Mouse (Mus musculus) macrophage (primary cell): ENCODE results near the gene Tmem125. TPM values are rescaled to one million over a fixed set of nuclear protein-coding genes. Genes with fewer than 3 reads are reported as not detected.
"Not testable (repeated sequence)": the region's sequence is repeated elsewhere in the genome, so short reads cannot be mapped to it uniquely, and the experiment has no call there.

Experiments
- H3K27ac ChIP-seq: fragments of 350-480 bp; formaldehyde crosslinking; 2 replicates; pipeline ENCODE4 v1.9.0; 2021
- H3K36me3 ChIP-seq: fragments of 350-480 bp; formaldehyde crosslinking; 2 replicates; pipeline ENCODE4 v1.9.0; 2021; ENCODE audit errors: inconsistent target
- H3K4me3 ChIP-seq: fragments of 350-480 bp; formaldehyde crosslinking; 2 replicates; pipeline ENCODE4 v1.9.0; 2021; ENCODE audit errors: inconsistent target
- H3K79me2 ChIP-seq: fragments of 350-480 bp; formaldehyde crosslinking; 2 replicates; pipeline ENCODE4 v1.9.0; 2021; ENCODE audit errors: inconsistent target
- WGBS: methylation state at CpG from one replicate; pipeline ENCODE4 v1.1.7; 2026; ENCODE audit warnings: inconsistent platforms; ENCODE audit not compliant: missing documents; 5-methylcytosine and 5-hydroxymethylcytosine counted together
- polyA plus RNA-seq: library from polyadenylated mRNA; stranded (reverse); fragments of 250-400 nt; gene quantifications from 3 replicates; pipeline ENCODE4 v1.2.4, GENCODE M21; 2018; ENCODE audit warnings: inconsistent platforms

The Tmem125 gene
- polyA plus RNA-seq, 1 experiment from 2014 or later, result not detected

GRCm38 (mm10) chr4:118548130-118548480 is 4.3 kb upstream of the Tmem125 start:
- 80% methylated on average over 10 of the region's 10 CpGs for WGBS
- not testable (repeated sequence) for H3K27ac ChIP-seq, H3K79me2 ChIP-seq, H3K36me3 ChIP-seq, H3K4me3 ChIP-seq

GRCm38 (mm10) chr4:118547424-118548129 is 3.7 kb upstream of the Tmem125 start:
- H3K27ac ChIP-seq, H3K4me3 ChIP-seq, H3K36me3 ChIP-seq, H3K79me2 ChIP-seq: not testable (repeated sequence)
- 84% methylated on average over 20 of the region's 23 CpGs for WGBS

GRCm38 (mm10) chr4:118544441-118545127 is 740 bp upstream of the Tmem125 start:
- H3K4me3 ChIP-seq, result no peak overlapping the region
- H3K36me3 ChIP-seq, result no peaks in the 10 kb centered on the region
- WGBS, result 92% methylated on average over 14 of the region's 14 CpGs
- H3K27ac ChIP-seq, result no peak overlapping the region
- H3K79me2 ChIP-seq, result no peaks in the 10 kb centered on the region

DNA sequence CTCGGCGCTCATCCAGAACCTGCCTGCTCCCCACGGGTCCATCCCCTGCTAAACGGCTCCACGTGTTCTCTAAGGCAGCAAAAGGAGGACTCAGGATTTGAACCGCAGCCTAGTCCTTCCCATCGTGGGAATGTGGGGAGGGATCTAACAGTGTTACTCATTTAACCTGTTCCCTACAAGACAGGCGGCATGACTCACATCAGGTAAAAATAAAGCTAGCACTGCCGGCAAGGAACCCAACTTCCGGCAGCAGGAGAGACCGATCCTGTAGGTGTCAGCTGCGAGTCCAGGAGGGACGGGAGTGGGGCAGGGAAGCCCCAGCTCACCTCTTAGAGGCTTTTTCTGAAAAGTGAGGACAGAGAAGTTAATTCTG is 700 bp downstream of the Tmem125 start:
- H3K4me3 ChIP-seq, result no peak overlapping the region
- H3K79me2 ChIP-seq, result no peaks in the 10 kb centered on the region
- H3K27ac ChIP-seq, result no peak overlapping the region
- WGBS, result 14% methylated on average over 13 of the region's 13 CpGs
- no peaks in the 10 kb centered on the region for H3K36me3 ChIP-seq

DNA sequence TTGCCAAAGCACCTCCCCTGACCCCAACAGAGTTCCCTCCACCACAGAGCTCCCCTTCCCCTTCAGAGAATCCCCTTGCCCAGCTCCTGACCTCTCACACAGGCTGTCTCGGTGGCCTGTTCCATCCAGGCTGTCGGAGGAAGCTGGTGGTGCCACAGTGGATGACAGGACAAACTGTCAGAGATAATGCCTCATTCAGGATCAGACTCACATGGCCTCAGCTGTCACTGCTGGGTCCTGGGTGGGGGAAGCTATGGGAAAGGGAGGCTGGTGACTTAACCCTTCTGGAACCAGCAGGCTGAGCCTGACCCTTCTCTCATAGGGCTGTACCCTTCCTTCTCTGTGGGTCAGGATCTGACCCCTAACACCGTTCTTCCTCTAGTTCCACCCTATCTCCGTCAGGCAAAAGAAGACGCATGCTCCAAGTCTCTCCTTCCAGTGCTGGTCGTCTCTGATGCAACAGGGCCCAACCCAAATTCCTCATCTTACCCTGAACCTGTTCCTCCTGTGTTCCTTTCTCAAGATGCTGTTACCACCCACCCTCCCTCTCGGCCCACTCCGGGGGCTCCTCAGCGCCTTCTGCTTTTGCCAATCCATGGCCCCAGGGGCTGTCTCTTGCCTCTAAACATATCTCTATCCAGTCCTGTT is 1.2 kb downstream of the Tmem125 start:
- no peaks in the 10 kb centered on the region for H3K36me3 ChIP-seq
- no peak overlapping the region for H3K4me3 ChIP-seq
- H3K79me2 ChIP-seq, result no peaks in the 10 kb centered on the region
- 54% methylated on average over 9 of the region's 9 CpGs for WGBS
- no peak overlapping the region for H3K27ac ChIP-seq

GRCm38 (mm10) chr4:118539904-118540303 is 3.9 kb downstream of the Tmem125 start:
- H3K27ac ChIP-seq, result no peak overlapping the region
- H3K79me2 ChIP-seq, result no peaks in the 10 kb centered on the region
- 73% methylated on average over 10 of the region's 10 CpGs for WGBS
- H3K36me3 ChIP-seq, result no peaks in the 10 kb centered on the region
- no peak overlapping the region for H3K4me3 ChIP-seq

DNA sequence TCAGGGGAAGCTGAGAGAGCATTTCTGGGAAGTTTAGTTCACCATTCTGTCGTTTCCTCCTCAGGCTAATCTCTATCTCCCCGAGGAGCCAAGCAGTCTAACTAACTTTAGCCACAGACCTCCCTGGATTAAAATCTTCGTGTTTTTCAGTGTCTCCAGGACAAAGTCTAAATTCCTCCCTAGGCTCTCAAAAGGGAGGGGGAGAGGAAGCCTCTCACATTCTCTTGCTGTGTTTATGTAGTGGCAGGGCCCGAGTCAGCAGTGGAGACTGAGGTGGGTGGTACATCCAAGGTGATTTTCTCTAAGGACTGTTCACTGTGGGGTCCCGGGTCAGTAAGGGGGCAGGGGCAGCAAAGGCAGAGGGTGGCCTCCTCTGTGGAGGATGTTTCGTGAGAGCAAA is 6.0 kb downstream of the Tmem125 start:
- no peak overlapping the region for H3K27ac ChIP-seq
- WGBS, result 53% methylated on average over 6 of the region's 6 CpGs
- no peaks in the 10 kb centered on the region for H3K79me2 ChIP-seq
- no peaks in the 10 kb centered on the region for H3K36me3 ChIP-seq
- no peak overlapping the region for H3K4me3 ChIP-seq

DNA sequence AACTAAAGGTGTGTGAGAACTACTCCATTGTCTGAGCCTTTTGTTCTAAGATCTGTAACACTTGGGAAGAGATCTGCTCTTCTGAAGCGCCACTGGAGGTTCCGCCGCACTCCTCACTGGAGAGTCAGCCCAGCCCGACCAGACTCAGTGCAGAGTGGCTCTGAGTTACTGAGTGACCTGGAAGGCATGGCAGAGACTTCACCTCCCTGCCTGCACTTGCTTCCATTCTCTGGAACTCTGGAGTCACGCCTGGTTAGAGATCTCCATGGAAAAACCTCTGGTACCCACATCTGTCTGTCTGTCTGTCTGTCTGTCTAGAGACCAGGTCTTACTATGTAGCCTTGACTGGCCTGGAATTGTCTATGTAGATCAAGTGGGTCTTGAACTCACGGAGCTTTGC is 8.2 kb downstream of the Tmem125 start:
- Histone ChIP-seq H3K27ac (no peak overlapping the region), H3K4me3 (no peak overlapping the region), H3K79me2 (no peaks in the 10 kb centered on the region), H3K36me3 (no peaks in the 10 kb centered on the region)
- 98% methylated on average over 6 of the region's 6 CpGs for WGBS

GRCm38 (mm10) chr4:118533605-118534004 is 10.2 kb downstream of the Tmem125 start:
- Histone ChIP-seq H3K36me3 (no peaks in the 10 kb centered on the region), H3K27ac (no peak overlapping the region), H3K4me3 (no peak overlapping the region), H3K79me2 (no peaks in the 10 kb centered on the region)
- 51% methylated on average over 5 of the region's 7 CpGs for WGBS

DNA sequence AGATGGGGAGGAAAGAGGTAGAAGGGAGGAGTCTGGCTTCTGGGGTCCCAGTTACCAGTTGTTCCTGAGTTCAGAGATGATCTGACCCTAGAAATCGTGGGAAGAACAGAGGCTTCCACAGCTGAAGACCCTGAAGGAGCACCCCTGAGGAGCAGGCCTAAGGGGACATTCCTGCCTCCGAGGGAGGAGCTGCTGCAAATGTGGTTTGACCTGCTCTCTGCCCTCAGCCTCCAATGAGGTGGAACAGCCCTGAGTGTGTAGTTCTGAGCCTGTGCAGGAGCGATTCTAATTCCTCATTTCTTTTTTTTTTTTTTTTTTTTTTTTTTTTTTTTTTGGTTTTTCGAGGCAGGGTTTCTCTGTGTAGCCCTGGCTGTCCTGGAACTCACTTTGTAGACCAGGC is 10.7 kb downstream of the Tmem125 start:
- Histone ChIP-seq H3K36me3 (no peaks in the 10 kb centered on the region), H3K4me3 (no peak overlapping the region), H3K79me2 (no peaks in the 10 kb centered on the region), H3K27ac (no peak overlapping the region)
- 53% methylated on average over 2 of the region's 4 CpGs for WGBS

- WGBS, result 64% methylated on average over 5 of the region's 5 CpGs
- H3K79me2 ChIP-seq, result no peaks in the 10 kb centered on the region
- no peak overlapping the region for H3K4me3 ChIP-seq
Measured at GRCm38 (mm10) chr4:118532663-118533062, 11.2 kb downstream of the Tmem125 start.

GRCm38 (mm10) chr4:118527720-118528119 is 16.1 kb downstream of the Tmem125 start:
- Histone ChIP-seq H3K27ac (no peak overlapping the region), H3K79me2 (no peaks in the 10 kb centered on the region), H3K4me3 (no peak overlapping the region), H3K36me3 (no peaks in the 10 kb centered on the region)
- WGBS, result 93% methylated on average over 6 of the region's 6 CpGs

More at GRCm38 (mm10) chr4:118532663-118533062, 11.2 kb downstream of the Tmem125 start:
- Histone ChIP-seq H3K27ac (no peak overlapping the region), H3K36me3 (no peaks in the 10 kb centered on the region)

DNA sequence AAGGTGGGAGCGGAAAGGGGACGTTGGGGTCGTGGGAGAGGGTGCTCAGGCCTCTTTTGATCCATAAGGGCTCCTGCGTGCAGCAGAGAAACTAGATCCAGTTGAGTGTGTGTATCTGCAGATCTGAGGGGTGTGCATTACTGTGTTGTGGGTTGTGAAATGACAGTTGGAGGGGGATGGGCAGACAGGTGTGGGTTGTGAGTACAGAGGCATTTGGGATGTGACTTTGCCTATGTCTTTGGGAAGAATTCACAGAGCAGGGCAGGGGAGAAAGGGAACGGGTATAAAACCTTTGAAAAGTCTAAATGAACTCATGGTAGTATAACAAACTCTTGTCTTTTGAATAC is 16.5 kb downstream of the Tmem125 start:
- H3K27ac ChIP-seq, result no peak overlapping the region
- H3K36me3 ChIP-seq, result no peaks in the 10 kb centered on the region
- 96% methylated on average over 5 of the region's 5 CpGs for WGBS
- H3K4me3 ChIP-seq, result no peak overlapping the region
- no peaks in the 10 kb centered on the region for H3K79me2 ChIP-seq

DNA sequence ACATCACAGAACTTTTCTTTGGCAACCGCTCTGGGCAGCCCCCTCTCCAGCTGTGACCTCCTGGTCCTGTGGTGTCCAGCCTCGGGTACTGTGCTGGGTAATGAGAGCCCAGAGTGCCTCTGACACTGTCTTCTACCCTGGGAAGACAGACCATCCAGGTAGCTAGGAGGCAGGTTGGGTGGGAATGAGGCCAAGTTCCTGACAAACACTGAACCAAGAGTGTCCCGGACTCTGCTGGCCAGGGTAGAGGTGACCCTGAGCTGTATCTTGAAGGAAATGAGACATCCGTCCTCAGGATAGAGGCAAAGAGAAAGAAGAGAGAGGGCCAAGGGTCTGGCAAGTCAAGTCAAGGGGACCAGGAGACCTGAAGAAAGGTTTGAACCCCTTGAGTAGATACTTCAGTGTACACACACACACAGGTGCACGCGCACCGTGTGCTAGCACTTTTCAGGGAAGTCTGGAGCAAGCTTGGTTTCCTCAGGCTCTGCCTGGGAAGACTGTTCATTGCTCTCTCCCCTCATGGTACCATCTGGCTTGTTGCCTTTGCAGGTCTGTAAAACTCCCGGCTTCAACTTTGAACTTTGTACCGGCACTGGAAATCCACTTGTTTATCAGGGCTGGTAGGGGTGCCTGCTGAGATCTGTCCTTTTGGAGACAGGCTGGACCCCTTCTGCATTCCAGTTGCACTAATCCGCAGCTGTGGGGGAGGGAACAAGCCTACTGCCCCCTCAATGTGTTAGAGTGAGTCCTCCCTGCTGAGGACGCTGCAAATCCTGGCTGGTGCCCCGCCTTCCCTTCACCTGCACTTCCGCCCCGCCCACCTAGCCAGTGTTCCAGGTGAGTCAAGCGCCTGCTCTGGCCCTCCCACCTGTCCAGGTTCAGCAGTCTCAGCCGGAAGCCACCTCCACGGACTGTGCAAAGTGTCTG is 17.2 kb downstream of the Tmem125 start, which contains the start of gene 2610528J11Rik:
Gene 2610528J11Rik, plus strand, starts transcription at position 592 of the 927 bp plus-strand sequence.
- Histone ChIP-seq H3K79me2 (no peaks in the 10 kb centered on the region), H3K4me3 (no peak within 1 kb of the TSS), H3K27ac (no peak within 1 kb of the TSS), H3K36me3 (no peaks in the 10 kb centered on the region)
- WGBS, result 91% methylated on average over 17 of the region's 17 CpGs
